31 mouse cellular contexts compared by ENCODE assay signal in genomic region chr1:61016578-61017118, GRCm38 (mm10). TPM values are rescaled to one million over a fixed set of nuclear protein-coding genes. Genes with fewer than 3 reads are reported as not detected.
DNase-seq lines count a peak whose midpoint lies in the region; ATAC-seq lines count a peak whose summit lies in the region.
"Had no signal": no experiment of that assay in that cellular context is flagged by ENCODE, and none has a peak within 500 bp of the region (broad histone marks: within the 10 kb centered on the region; RNA-seq: fewer than 3 reads in every experiment).

No protein-coding gene starts in this region.

- peak; percentile 75 for ATAC-seq in CD4-positive, CD25-positive, alpha-beta regulatory T cell, adult 4 months
- peak; percentile 70 for ATAC-seq in activated CD4-positive, CD25-positive, alpha-beta regulatory T cell, adult 4 months
- ATAC-seq in inflammation-experienced regulatory T-cells, adult 6 months: peak; percentile 80
- ATAC-seq in megakaryocyte progenitor cell, adult 5-6 weeks (replicated peaks; ENCODE audit: poor library complexity): no peak
- ATAC-seq: forebrain, postnatal 0 days; intestine, embryonic 15.5 days; lung, postnatal 0 days; midbrain, embryonic 13.5 days; Patski had no signal

- peak; percentile 14 for DNase-seq in thymus, postnatal 25 days
- no peak for DNase-seq in adrenal gland, adult 2 months
- DNase-seq in adrenal gland, postnatal 10 days: no peak
- DNase-seq: adrenal gland, adult 8-10 months; B cell, adult 2 months; cerebellum, adult 8-10 months; cerebellum, postnatal 36 days; forebrain, postnatal 0 days; gastrocnemius, postnatal 14 days; heart, postnatal 4 days; kidney, adult 8-10 months; kidney, postnatal 4 days; liver, embryonic 13.5 days; lung, adult 18-20 months; lung, postnatal 4 days; retina, postnatal 1 day; right cerebral cortex, postnatal 14 days had no signal

RNA-seq across cellular contexts. Expression of gene Icos, which starts 38.9 kb away (rescaled TPM):
- polyA plus RNA-seq in CD4-positive, CD25-positive, alpha-beta regulatory T cell, adult 4 months (2017; shearing (Covaris generic)): 100 to 1,000 TPM; 309 to 337 TPM
- 100 to 1,000 TPM; 474 to 595 TPM for polyA plus RNA-seq in activated CD4-positive, CD25-positive, alpha-beta regulatory T cell, adult 4 months (2017; shearing (Covaris generic))
- polyA plus RNA-seq in inflammation-experienced regulatory T-cells, adult 6 months (2017; shearing (Covaris generic)): 100 to 1,000 TPM; 358 to 373 (median 359) TPM
- total RNA-seq in adrenal gland, adult 2 months (2021): under 1 TPM in 1 of 2 experiments, not detected in 1; 0.38 TPM
- 0.02 and 0.03 TPM in 2 replicates for polyA plus RNA-seq in adrenal gland, adult 2 months (2012; rRNA removed)
- total RNA-seq in megakaryocyte progenitor cell, adult 5-6 weeks (2015): 0.24 and 0.52 TPM in 2 replicates
- total RNA-seq in megakaryocyte progenitor cell, adult 5-6 weeks (2017): 0.07 TPM in 1 of 2 replicates, not detected in the other
- total RNA-seq in adrenal gland, postnatal 10 days (2021): under 1 TPM; 0.94 to 0.99 TPM
- total RNA-seq: granulocyte monocyte progenitor cell, adult 5-6 weeks; layer of hippocampus, postnatal 25 days; left cerebral cortex, adult 8-10 months; MEL had no signal
- polyA plus RNA-seq: erythroblast, embryonic 14.5 days; forebrain, embryonic 11.5 days had no signal

Comparison
In these comparisons a context has a peak if more than half of its experiments do, and no peak if none do; other contexts are left out.
1. RNA of gene Icos, which starts 38.9 kb away (polyA plus RNA-seq): 474 to 595 TPM in activated CD4-positive, CD25-positive, alpha-beta regulatory T cell, adult 4 months, 358 to 373 TPM in inflammation-experienced regulatory T-cells, adult 6 months and 309 to 337 TPM in CD4-positive, CD25-positive, alpha-beta regulatory T cell, adult 4 months; 0.02 to 0.03 TPM in adrenal gland, adult 2 months; every median in the first group is over 100 times any median in the second.